ENCODE assay signal across 30 mouse cellular contexts in genomic region chrX:113687163-113687562, GRCm38 (mm10).
A peak's percentile ranks its signal among the peaks of the same experiment; 100 is the strongest.
DNase-seq lines count a peak whose midpoint lies in the region; ATAC-seq lines count a peak whose summit lies in the region.
"Had no signal": no experiment of that assay in that cellular context is flagged by ENCODE, and none has a peak within 500 bp of the region (broad histone marks: within the 10 kb centered on the region; RNA-seq: fewer than 3 reads in every experiment).

No protein-coding gene starts in this region.

- ATAC-seq in forebrain, embryonic 14.5 days = peak; percentile 66; the same call in 1 of the 2 replicates
- 0 out of 2 replicates have a peak, but pooled peaks have one; percentile 39 for ATAC-seq in hindbrain, embryonic 13.5 days (ENCODE audit: low FRiP score)
- no peak for ATAC-seq in hindbrain, embryonic 14.5 days (ENCODE audit: low FRiP score)
- ATAC-seq: intestine, postnatal 0 days; Patski had no signal

- WGBS in forebrain, embryonic 14.5 days = 48% methylated on average over 2 of the region's 2 CpGs
- 72% methylated on average over 2 of the region's 2 CpGs for WGBS in forebrain, embryonic 10.5 days
- WGBS in hindbrain, embryonic 13.5 days = 50% methylated on average over 2 of the region's 2 CpGs
- WGBS in hindbrain, embryonic 14.5 days = 48% methylated on average over 2 of the region's 2 CpGs

- H3K4me2 ChIP-seq in forebrain, embryonic 14.5 days (ENCODE audit: low read length) = no peak overlapping the region
- H3K4me2 ChIP-seq in hindbrain, embryonic 13.5 days = no peak overlapping the region
- no peak overlapping the region for H3K4me2 ChIP-seq in hindbrain, embryonic 14.5 days (replicated peaks)
- H3K4me2 ChIP-seq: embryonic facial prominence, embryonic 13.5 days; forebrain, embryonic 12.5 days; heart, embryonic 13.5 days; hindbrain, embryonic 12.5 days had no signal

- H3K27ac ChIP-seq in forebrain, embryonic 14.5 days (ENCODE audit: low read depth, low read length) = no peak overlapping the region
- no peak overlapping the region for H3K27ac ChIP-seq in forebrain, embryonic 10.5 days
- no peak overlapping the region for H3K27ac ChIP-seq in hindbrain, embryonic 13.5 days
- no peak overlapping the region for H3K27ac ChIP-seq in hindbrain, embryonic 14.5 days
- H3K27ac ChIP-seq: embryonic facial prominence, embryonic 10.5 days; embryonic facial prominence, embryonic 13.5 days; forebrain, embryonic 12.5 days; heart, adult 2 months; heart, embryonic 10.5 days; heart, embryonic 13.5 days; hindbrain, embryonic 12.5 days had no signal

- no peaks in the 10 kb centered on the region for H3K36me3 ChIP-seq in forebrain, embryonic 14.5 days (ENCODE audit: control insufficient read depth, insufficient read depth, low read length)
- H3K36me3 ChIP-seq in forebrain, embryonic 10.5 days (replicated peaks) = no peaks in the 10 kb centered on the region
- H3K36me3 ChIP-seq in hindbrain, embryonic 13.5 days = no peaks in the 10 kb centered on the region
- H3K36me3 ChIP-seq in hindbrain, embryonic 14.5 days (replicated peaks; ENCODE audit: control insufficient read depth, insufficient read depth) = no peaks in the 10 kb centered on the region
- H3K36me3 ChIP-seq: embryonic facial prominence, embryonic 10.5 days; embryonic facial prominence, embryonic 13.5 days; forebrain, embryonic 12.5 days; G1E; heart, embryonic 10.5 days; heart, embryonic 13.5 days; hindbrain, embryonic 12.5 days had no signal

- H3K4me1 ChIP-seq in forebrain, embryonic 14.5 days (ENCODE audit: control insufficient read depth, insufficient read depth, low read length) = no peaks in the 10 kb centered on the region
- H3K4me1 ChIP-seq in forebrain, embryonic 10.5 days = no peaks in the 10 kb centered on the region
- H3K4me1 ChIP-seq in hindbrain, embryonic 13.5 days (replicated peaks) = no peaks in the 10 kb centered on the region
- H3K4me1 ChIP-seq in hindbrain, embryonic 14.5 days (replicated peaks; ENCODE audit: control insufficient read depth, insufficient read depth, low read length) = no peaks in the 10 kb centered on the region
- H3K4me1 ChIP-seq: embryonic facial prominence, embryonic 10.5 days; embryonic facial prominence, embryonic 13.5 days; forebrain, embryonic 12.5 days; heart, embryonic 10.5 days; heart, embryonic 13.5 days; hindbrain, embryonic 12.5 days had no signal

- peak; percentile 5 for DNase-seq in forebrain, embryonic 14.5 days (ENCODE audit: low spot score)
- DNase-seq in forebrain, embryonic 10.5 days (ENCODE audit: extremely low spot score, low spot score) = no peak
- DNase-seq in hindbrain, embryonic 14.5 days (ENCODE audit: low spot score) = no peak
- peak; percentile 0 for DNase-seq in mesoderm, embryonic 11.5 days (ENCODE audit: low read depth, low spot score)
- DNase-seq in ovary, postnatal 14 days (ENCODE audit: low spot score) = no peak
- DNase-seq in urinary bladder, postnatal 25 days (ENCODE audit: low spot score) = no peak
- DNase-seq: adrenal gland, postnatal 10 days; adrenal gland, postnatal 36 days; B cell, adult 2 months; cerebellum, adult 11 months; cerebellum, adult 2 months; cerebellum, postnatal 10 days; cerebellum, postnatal 36 days; embryo, embryonic 11 days; gastrocnemius, postnatal 10 days; gastrocnemius, postnatal 36 days; heart, adult 2 months; heart, postnatal 14 days; heart, postnatal 4 days had no signal

- no peaks in the 10 kb centered on the region for H3K27me3 ChIP-seq in forebrain, embryonic 14.5 days (replicated peaks; ENCODE audit: control insufficient read depth, insufficient read depth, low read length)
- no peaks in the 10 kb centered on the region for H3K27me3 ChIP-seq in forebrain, embryonic 10.5 days (ENCODE audit: poor library complexity, severe bottlenecking)
- H3K27me3 ChIP-seq in hindbrain, embryonic 13.5 days = no peaks in the 10 kb centered on the region
- no peaks in the 10 kb centered on the region for H3K27me3 ChIP-seq in hindbrain, embryonic 14.5 days (ENCODE audit: control insufficient read depth, insufficient read depth, low read length)
- H3K27me3 ChIP-seq: CH12.LX; embryonic facial prominence, embryonic 13.5 days; forebrain, embryonic 12.5 days; heart, embryonic 13.5 days; hindbrain, embryonic 12.5 days had no signal

- no peak overlapping the region for H3K9ac ChIP-seq in forebrain, embryonic 14.5 days (ENCODE audit: low read length)
- no peak overlapping the region for H3K9ac ChIP-seq in hindbrain, embryonic 13.5 days
- no peak overlapping the region for H3K9ac ChIP-seq in hindbrain, embryonic 14.5 days
- H3K9ac ChIP-seq: embryonic facial prominence, embryonic 13.5 days; forebrain, embryonic 12.5 days; heart, embryonic 13.5 days; hindbrain, embryonic 12.5 days had no signal

- no peaks in the 10 kb centered on the region for H3K9me3 ChIP-seq in forebrain, embryonic 14.5 days (replicated peaks; ENCODE audit: control insufficient read depth, low read length)
- H3K9me3 ChIP-seq in forebrain, embryonic 10.5 days = no peaks in the 10 kb centered on the region
- no peaks in the 10 kb centered on the region for H3K9me3 ChIP-seq in hindbrain, embryonic 13.5 days
- no peaks in the 10 kb centered on the region for H3K9me3 ChIP-seq in hindbrain, embryonic 14.5 days (ENCODE audit: control insufficient read depth, low read length)
- H3K9me3 ChIP-seq: embryonic facial prominence, embryonic 10.5 days; embryonic facial prominence, embryonic 13.5 days; forebrain, embryonic 12.5 days; G1E; heart, embryonic 10.5 days; heart, embryonic 13.5 days; hindbrain, embryonic 12.5 days had no signal

- no peak overlapping the region for H3K4me3 ChIP-seq in forebrain, embryonic 14.5 days (ENCODE audit: low read depth, low read length)
- no peak overlapping the region for H3K4me3 ChIP-seq in forebrain, embryonic 10.5 days
- no peak overlapping the region for H3K4me3 ChIP-seq in hindbrain, embryonic 13.5 days
- no peak overlapping the region for H3K4me3 ChIP-seq in hindbrain, embryonic 14.5 days (replicated peaks; ENCODE audit: low read length)
- H3K4me3 ChIP-seq: embryonic facial prominence, embryonic 10.5 days; embryonic facial prominence, embryonic 13.5 days; forebrain, embryonic 12.5 days; heart, adult 2 months; heart, embryonic 10.5 days; heart, embryonic 13.5 days; hindbrain, embryonic 12.5 days had no signal

Comparison
In these comparisons a context has a peak if more than half of its experiments do, and no peak if none do; other contexts are left out.
1. DNase-seq: peak in forebrain, embryonic 14.5 days (single experiment) and mesoderm, embryonic 11.5 days (single experiment); none in forebrain, embryonic 10.5 days (single experiment), hindbrain, embryonic 14.5 days (single experiment), ovary, postnatal 14 days (single experiment) and urinary bladder, postnatal 25 days (single experiment).